Mouse (Mus musculus) neural tube, embryonic 12.5 days (tissue): ENCODE results near the gene Rps15a. TPM values are rescaled to one million over a fixed set of nuclear protein-coding genes. Genes with fewer than 3 reads are reported as not detected.
A peak's percentile ranks its signal among the peaks of the same experiment; 100 is the strongest.

ENCODE experiments used
- ATAC-seq: fragments of 200-750 bp; cut with Nextera tagmentation; 2 replicates; pipeline ENCODE4 v1.8.0; 2017; ENCODE audit warnings: low read depth, mild to moderate bottlenecking, moderate TSS enrichment, moderate library complexity; ENCODE audit not compliant: low FRiP score
- H3K27ac ChIP-seq: fragments of 300-500 bp; sonication (generic); 2 replicates; pipeline ENCODE4 v1.5.1; 2016
- H3K27me3 ChIP-seq: fragments of 300-500 bp; sonication (generic); replicated peaks from 2 replicates; pipeline ENCODE4 v1.6.1; 2016; ENCODE audit warnings: mild to moderate bottlenecking
- H3K36me3 ChIP-seq: fragments of 300-500 bp; sonication (generic); 2 replicates; pipeline ENCODE4 v1.6.1; 2016; ENCODE audit warnings: mild to moderate bottlenecking
- H3K4me1 ChIP-seq: fragments of 300-500 bp; sonication (generic); 2 replicates; pipeline ENCODE4 v1.6.1; 2016
- H3K4me2 ChIP-seq: fragments of 300-500 bp; sonication (generic); replicated peaks from 2 replicates; pipeline ENCODE4 v1.6.1; 2016; ENCODE audit warnings: mild to moderate bottlenecking
- H3K4me3 ChIP-seq: fragments of 300-500 bp; sonication (generic); 2 replicates; pipeline ENCODE4 v1.5.1; 2016
- H3K9ac ChIP-seq: fragments of 300-500 bp; sonication (generic); 2 replicates; pipeline ENCODE4 v1.6.1; 2016; ENCODE audit warnings: mild to moderate bottlenecking
- H3K9me3 ChIP-seq: fragments of 300-500 bp; sonication (generic); 2 replicates; pipeline ENCODE4 v1.6.1; 2016; ENCODE audit warnings: mild to moderate bottlenecking
- WGBS: fragments of 180-500 bp; shearing (Covaris S2); methylation state at CpG from one replicate; pipeline ENCODE4 v1.1.7; 2016; 5-methylcytosine and 5-hydroxymethylcytosine counted together
- polyA plus RNA-seq: library from polyadenylated mRNA; unstranded; fragments of >200 nt; fragmentation: Nextera tagmentation; extraction: Ambion mirVana; gene quantifications from 2 replicates; pipeline ENCODE4 v1.2.1, GENCODE M21; 2016

Gene Rps15a
- polyA plus RNA-seq, 1 experiment from 2014 or later, result 496 TPM

- peaks cover 82% of the 10 kb centered on the region for H3K36me3 ChIP-seq
- WGBS, result 92% methylated on average over 3 of the region's 3 CpGs
- no peaks in the 10 kb centered on the region for H3K9me3 ChIP-seq
- no peak overlapping the region for H3K27ac ChIP-seq
- no peak overlapping the region for H3K4me3 ChIP-seq
- H3K9ac ChIP-seq, result no peak overlapping the region
- peaks cover 43% of the 10 kb centered on the region for H3K4me1 ChIP-seq
- peak overlapping the region; percentile 38 for H3K4me2 ChIP-seq
- no peaks in the 10 kb centered on the region for H3K27me3 ChIP-seq
- ATAC-seq, result no peak
Observed at GRCm38 (mm10) chr7:118111128-118111527, 4.9 kb downstream of the Rps15a start.

DNA sequence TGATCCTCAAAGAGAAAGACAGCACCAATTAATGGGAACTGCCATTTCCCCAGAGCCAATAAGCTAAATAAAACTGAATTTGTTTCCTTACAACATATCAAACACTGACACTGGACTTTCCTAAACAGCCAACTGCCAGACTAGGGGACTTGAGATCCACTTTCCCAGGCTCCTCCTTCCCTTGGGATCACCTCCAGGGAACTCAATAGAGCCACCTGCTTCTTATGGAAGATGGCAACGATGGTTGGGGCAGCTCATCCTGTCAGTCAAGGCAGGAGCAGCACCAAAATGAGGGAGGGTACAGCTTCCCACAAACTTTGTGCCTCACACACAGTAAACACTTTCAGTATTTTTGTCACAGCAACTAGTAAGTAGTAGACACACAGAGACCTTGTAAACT lies 8.3 kb downstream of the Rps15a start:
- Histone ChIP-seq H3K4me3 (no peak overlapping the region), H3K4me1 (peaks cover 18% of the 10 kb centered on the region), H3K4me2 (no peak overlapping the region), H3K36me3 (peaks cover 79% of the 10 kb centered on the region), H3K9me3 (no peaks in the 10 kb centered on the region), H3K27ac (no peak overlapping the region), H3K27me3 (no peaks in the 10 kb centered on the region), H3K9ac (no peak overlapping the region)
- no peak for ATAC-seq
- 67% methylated on average over 1 of the region's 1 CpGs for WGBS

GRCm38 (mm10) chr7:118104458-118105052 lies 11.4 kb downstream of the Rps15a start:
- Histone ChIP-seq H3K4me3 (no peak overlapping the region), H3K27me3 (no peaks in the 10 kb centered on the region), H3K9ac (no peak overlapping the region), H3K4me2 (no peak overlapping the region), H3K4me1 (no peaks in the 10 kb centered on the region), H3K36me3 (peaks cover 49% of the 10 kb centered on the region), H3K27ac (no peak overlapping the region), H3K9me3 (no peaks in the 10 kb centered on the region)
- no peak for ATAC-seq
- 76% methylated on average over 5 of the region's 5 CpGs for WGBS

GRCm38 (mm10) chr7:118103462-118104379 lies 12.3 kb downstream of the Rps15a start:
- Histone ChIP-seq H3K4me2 (no peak overlapping the region), H3K9ac (no peak overlapping the region), H3K27ac (no peak overlapping the region), H3K27me3 (no peaks in the 10 kb centered on the region), H3K4me1 (no peaks in the 10 kb centered on the region), H3K36me3 (peaks cover 41% of the 10 kb centered on the region), H3K9me3 (no peaks in the 10 kb centered on the region), H3K4me3 (no peak overlapping the region)
- WGBS, result 46% methylated on average over 5 of the region's 5 CpGs
- ATAC-seq, result peak; percentile 33; the same call in 1 of the 2 replicates

GRCm38 (mm10) chr7:118102678-118103461 lies 13.1 kb downstream of the Rps15a start:
- WGBS, result 41% methylated on average over 4 of the region's 4 CpGs
- H3K9ac ChIP-seq, result no peak overlapping the region
- peak; percentile 30 for ATAC-seq
- no peaks in the 10 kb centered on the region for H3K27me3 ChIP-seq
- no peak overlapping the region for H3K4me2 ChIP-seq
- H3K9me3 ChIP-seq, result no peaks in the 10 kb centered on the region
- H3K4me3 ChIP-seq, result no peak overlapping the region
- no peak overlapping the region for H3K27ac ChIP-seq
- peaks cover 32% of the 10 kb centered on the region for H3K36me3 ChIP-seq
- H3K4me1 ChIP-seq, result no peaks in the 10 kb centered on the region

DNA sequence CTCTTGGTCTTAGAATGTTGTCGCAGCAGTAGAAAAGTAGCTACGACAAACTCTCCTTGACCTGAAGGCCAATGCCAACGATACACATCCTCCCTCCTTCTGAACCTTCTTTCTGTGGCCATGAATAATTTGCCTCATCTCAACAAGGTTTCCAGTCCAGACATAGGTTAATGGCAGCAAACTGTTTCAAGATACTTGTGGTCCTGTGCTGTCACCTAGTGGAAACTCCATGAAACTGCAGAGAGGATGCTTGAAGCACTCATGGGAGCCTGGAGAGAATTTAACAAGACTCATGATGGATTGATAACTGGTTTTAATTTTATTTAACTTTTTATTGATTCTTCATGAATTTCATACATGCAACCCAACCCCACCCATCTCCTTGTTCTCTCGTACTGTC lies 13.8 kb downstream of the Rps15a start:
- Histone ChIP-seq H3K27me3 (no peaks in the 10 kb centered on the region), H3K27ac (no peak overlapping the region), H3K4me2 (no peak overlapping the region), H3K9me3 (no peaks in the 10 kb centered on the region), H3K9ac (no peak overlapping the region), H3K36me3 (peaks cover 26% of the 10 kb centered on the region), H3K4me1 (no peaks in the 10 kb centered on the region), H3K4me3 (no peak overlapping the region)
- 48% methylated on average over 4 of the region's 4 CpGs for WGBS
- ATAC-seq, result peak; percentile 43; the same call in 1 of the 2 replicates

DNA sequence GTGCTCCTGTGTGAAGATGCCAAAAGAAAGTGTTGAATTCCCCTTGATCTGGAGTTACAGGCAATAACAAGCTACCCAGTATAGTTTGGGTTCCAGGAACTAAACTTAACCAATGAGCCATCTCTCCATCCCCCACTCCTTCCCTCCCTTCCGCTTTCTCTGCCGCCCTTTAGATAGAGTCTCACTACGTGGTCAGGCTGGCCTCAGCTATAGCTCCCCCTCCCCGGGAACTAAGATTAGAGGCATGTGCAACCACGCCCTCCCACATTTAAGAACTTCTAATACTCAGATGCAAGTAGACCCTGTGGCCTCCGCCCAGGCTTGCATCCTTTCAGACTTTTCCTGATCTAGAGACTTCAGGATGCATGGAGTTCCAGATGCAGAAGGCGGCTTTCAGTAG lies 18.4 kb downstream of the Rps15a start:
- Histone ChIP-seq H3K4me3 (no peak overlapping the region), H3K4me1 (no peaks in the 10 kb centered on the region), H3K36me3 (no peaks in the 10 kb centered on the region), H3K27me3 (no peaks in the 10 kb centered on the region), H3K27ac (no peak overlapping the region), H3K9ac (no peak overlapping the region), H3K9me3 (no peaks in the 10 kb centered on the region), H3K4me2 (no peak overlapping the region)
- ATAC-seq, result no peak
- WGBS, result 73% methylated on average over 7 of the region's 7 CpGs

- Histone ChIP-seq H3K4me3 (no peak overlapping the region), H3K36me3 (no peaks in the 10 kb centered on the region), H3K27ac (no peak overlapping the region), H3K9me3 (no peaks in the 10 kb centered on the region), H3K9ac (no peak overlapping the region), H3K27me3 (no peaks in the 10 kb centered on the region), H3K4me1 (no peaks in the 10 kb centered on the region), H3K4me2 (no peak overlapping the region)
- ATAC-seq, result no peak
- 93% methylated on average over 4 of the region's 4 CpGs for WGBS
Observed at GRCm38 (mm10) chr7:118079987-118080386, 36.0 kb downstream of the Rps15a start.

DNA sequence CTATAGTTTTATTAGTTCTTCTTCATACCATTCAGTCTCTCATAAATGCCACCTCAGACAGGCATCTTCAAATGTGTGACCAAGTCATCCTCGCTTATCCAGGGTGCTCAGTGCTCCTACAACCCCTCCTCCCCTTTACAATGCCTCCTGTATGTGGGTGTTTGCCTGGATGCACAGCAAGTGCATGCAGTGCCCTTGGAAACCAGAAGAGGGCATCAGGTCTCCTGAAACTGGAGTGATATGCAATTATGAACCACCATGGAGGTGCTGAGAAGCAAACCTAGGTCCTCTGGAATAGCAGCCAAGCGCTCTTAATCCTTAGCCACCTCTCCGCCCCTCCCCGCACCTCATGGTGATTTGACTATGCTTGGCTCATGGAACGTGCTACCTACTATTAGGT lies 36.9 kb downstream of the Rps15a start:
- H3K9ac ChIP-seq, result no peak overlapping the region
- no peak overlapping the region for H3K4me2 ChIP-seq
- no peaks in the 10 kb centered on the region for H3K4me1 ChIP-seq
- H3K4me3 ChIP-seq, result no peak overlapping the region
- 84% methylated on average over 5 of the region's 5 CpGs for WGBS
- ATAC-seq, result no peak
- H3K27ac ChIP-seq, result no peak overlapping the region
- H3K27me3 ChIP-seq, result no peaks in the 10 kb centered on the region
- no peaks in the 10 kb centered on the region for H3K36me3 ChIP-seq
- H3K9me3 ChIP-seq, result no peaks in the 10 kb centered on the region

DNA sequence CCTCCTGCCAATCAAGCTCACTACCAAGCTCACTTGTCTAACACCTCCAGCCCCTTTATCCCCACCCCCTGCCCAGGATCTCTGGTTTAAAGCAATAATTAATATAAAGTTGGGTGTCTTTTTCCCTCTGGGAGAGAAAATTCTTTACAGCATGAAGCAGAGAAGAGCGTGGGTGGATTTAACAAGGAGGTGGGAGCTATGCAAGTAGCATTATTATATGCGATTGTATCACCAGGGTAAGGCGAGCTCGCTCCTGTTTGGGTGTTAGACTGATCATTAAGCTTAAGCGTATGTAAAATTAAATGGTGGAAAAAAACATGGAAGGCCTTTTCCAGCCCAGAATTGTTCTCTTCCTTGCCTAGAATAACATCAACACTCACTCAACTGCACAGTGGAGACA lies 48.7 kb downstream of the Rps15a start:
- H3K4me3 ChIP-seq, result no peak overlapping the region

GRCm38 (mm10) chr7:118056300-118056699 lies 59.7 kb downstream of the Rps15a start:
- Histone ChIP-seq H3K4me3 (no peak overlapping the region), H3K27me3 (no peaks in the 10 kb centered on the region), H3K9me3 (peaks cover 9% of the 10 kb centered on the region), H3K9ac (no peak overlapping the region), H3K4me2 (no peak overlapping the region), H3K36me3 (no peaks in the 10 kb centered on the region), H3K4me1 (no peaks in the 10 kb centered on the region), H3K27ac (no peak overlapping the region)
- 88% methylated on average over 6 of the region's 6 CpGs for WGBS
- no peak for ATAC-seq

More for the DNA sequence above, 48.7 kb downstream of the Rps15a start:
- Histone ChIP-seq H3K4me1 (no peaks in the 10 kb centered on the region), H3K4me2 (no peak overlapping the region), H3K27ac (no peak overlapping the region), H3K36me3 (no peaks in the 10 kb centered on the region), H3K27me3 (no peaks in the 10 kb centered on the region), H3K9ac (no peak overlapping the region), H3K9me3 (no peaks in the 10 kb centered on the region)
- WGBS, result 95% methylated on average over 5 of the region's 5 CpGs
- ATAC-seq, result no peak
